Mouse (Mus musculus) cerebellum, adult 2 months (tissue): Measurements from ENCODE around the gene Hmbs. TPM values are rescaled to one million over a fixed set of nuclear protein-coding genes. Genes with fewer than 3 reads are reported as not detected.

Experiments
- DNase-seq, 2 experiments: peaks; one replicate each; pipeline ENCODE4 v3.0.0; 2021
- H3K27ac ChIP-seq: fragments of 200-500 bp; 2 replicates; pipeline ENCODE4 v1.5.1; 2012; ENCODE audit warnings: low read length, control low read depth, inconsistent platforms; ENCODE audit not compliant: insufficient read depth
- H3K27me3 ChIP-seq: fragments of 200-500 bp; 2 replicates; pipeline ENCODE4 v1.6.1; 2012; ENCODE audit warnings: inconsistent platforms, mild to moderate bottlenecking, low read length, moderate library complexity; ENCODE audit not compliant: control insufficient read depth, insufficient read depth
- H3K4me1 ChIP-seq: fragments of 200-500 bp; 2 replicates; pipeline ENCODE4 v1.6.1; 2011; ENCODE audit warnings: low read length; ENCODE audit not compliant: control insufficient read depth, insufficient read depth
- H3K4me3 ChIP-seq: fragments of 200-500 bp; replicated peaks from 2 replicates; pipeline ENCODE3; 2011; ENCODE audit warnings: mild to moderate bottlenecking, low read depth, low read length, control low read depth; ENCODE audit not compliant: insufficient read depth
- CTCF ChIP-seq: fragments of 200-500 bp; IDR thresholded peaks from 2 replicates; pipeline ENCODE4 v1.5.1; 2011; ENCODE audit warnings: low read depth, mild to moderate bottlenecking, control low read depth, low read length, moderate library complexity, borderline replicate concordance; ENCODE audit not compliant: insufficient read depth
- POLR2A ChIP-seq: fragments of 200-500 bp; IDR thresholded peaks from 2 replicates; pipeline ENCODE4 v1.6.1; 2011; ENCODE audit warnings: low read length, control low read depth, borderline replicate concordance; ENCODE audit not compliant: insufficient read depth
- WGBS: fragments of 180-500 bp; shearing (Covaris S2); methylation state at CpG from one replicate; pipeline ENCODE4 v1.1.7; 2018; 5-methylcytosine and 5-hydroxymethylcytosine counted together
- polyA plus RNA-seq: library from polyadenylated mRNA; depleted of rRNA; stranded (reverse); fragments of >200 nt; gene quantifications from 2 replicates; pipeline ENCODE4 v1.2.3, GENCODE M21; 2012

The Hmbs gene
- polyA plus RNA-seq, 1 experiment, result 35.4 TPM

DNA sequence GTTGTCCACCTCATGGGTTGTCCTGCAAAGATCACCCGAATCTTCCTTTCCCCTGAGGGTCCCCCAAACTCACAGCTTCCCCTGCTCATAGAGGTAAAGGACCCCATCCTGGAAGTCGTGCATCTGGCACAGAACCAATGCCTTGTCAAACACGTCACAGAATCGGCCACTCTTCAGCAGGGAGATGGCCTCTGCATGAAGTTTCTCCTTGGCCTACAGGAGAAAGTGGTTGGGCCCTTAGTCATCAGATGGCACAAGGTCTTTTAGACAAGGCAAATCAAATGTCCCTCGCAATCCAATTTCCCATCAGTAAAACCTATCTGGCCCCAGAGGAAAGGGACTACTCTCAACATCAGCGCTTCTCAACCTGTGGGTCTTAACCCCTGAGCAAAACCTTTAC is 9.1 kb upstream of the Hmbs start:
- H3K4me1 ChIP-seq, result 0 out of 2 replicates have a peak, but pooled peaks cover 4% of the 10 kb centered on the region
- H3K27me3 ChIP-seq, result no peaks in the 10 kb centered on the region
- TF ChIP-seq POLR2A (no peak), CTCF (no peak)
- no peak overlapping the region for H3K27ac ChIP-seq
- no peak for DNase-seq
- no peak overlapping the region for H3K4me3 ChIP-seq
- WGBS, result 73% methylated on average over 6 of the region's 6 CpGs

DNA sequence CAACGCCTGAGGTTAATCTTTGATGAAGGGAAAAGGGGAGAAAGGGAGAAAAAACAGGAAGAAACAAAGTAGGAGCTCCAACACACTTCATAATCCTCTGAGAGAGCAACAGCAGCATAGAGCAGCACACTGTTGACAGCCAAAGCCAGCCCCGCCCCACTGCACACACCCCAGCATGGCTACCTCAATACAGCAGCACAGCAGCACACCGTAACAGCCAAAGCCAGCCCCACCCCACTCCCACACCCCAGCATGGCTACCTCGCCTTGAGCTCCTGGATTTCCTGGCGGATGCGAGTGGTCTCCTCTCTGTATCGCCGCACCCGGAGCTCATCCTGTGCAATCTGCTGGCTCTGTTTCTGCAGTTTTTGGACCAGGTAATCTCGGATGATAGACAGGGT is 8.3 kb upstream of the Hmbs start:
- H3K4me1 ChIP-seq, result 0 out of 2 replicates have a peak, but pooled peaks cover 2% of the 10 kb centered on the region
- no peak for DNase-seq
- no peaks in the 10 kb centered on the region for H3K27me3 ChIP-seq
- TF ChIP-seq CTCF (no peak), POLR2A (no peak)
- H3K4me3 ChIP-seq, result no peak overlapping the region
- H3K27ac ChIP-seq, result no peak overlapping the region
- WGBS, result 90% methylated on average over 10 of the region's 10 CpGs

DNA sequence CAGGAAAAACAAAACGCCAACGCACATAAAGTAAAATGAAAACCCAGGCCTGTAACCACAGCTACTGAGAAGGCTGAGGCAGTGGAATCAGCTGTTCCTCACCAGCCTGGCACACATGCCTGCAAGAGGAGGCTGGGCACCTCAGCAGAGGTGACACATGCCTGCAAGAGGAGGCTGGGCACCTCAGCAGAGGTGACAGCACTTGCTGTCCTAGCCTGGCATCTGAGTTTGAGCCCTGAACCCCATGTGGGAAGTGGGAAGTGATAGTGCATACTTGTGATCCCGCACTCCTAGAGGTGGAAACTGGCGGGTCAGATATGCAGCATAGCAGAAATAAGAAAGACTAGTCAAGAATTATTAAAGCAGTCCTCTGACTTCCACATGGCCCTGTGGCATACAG is 7.4 kb upstream of the Hmbs start:
- 95% methylated on average over 4 of the region's 4 CpGs for WGBS
- no peak for TF ChIP-seq CTCF
- TF ChIP-seq POLR2A, result no peak
- DNase-seq, result no peak

DNA sequence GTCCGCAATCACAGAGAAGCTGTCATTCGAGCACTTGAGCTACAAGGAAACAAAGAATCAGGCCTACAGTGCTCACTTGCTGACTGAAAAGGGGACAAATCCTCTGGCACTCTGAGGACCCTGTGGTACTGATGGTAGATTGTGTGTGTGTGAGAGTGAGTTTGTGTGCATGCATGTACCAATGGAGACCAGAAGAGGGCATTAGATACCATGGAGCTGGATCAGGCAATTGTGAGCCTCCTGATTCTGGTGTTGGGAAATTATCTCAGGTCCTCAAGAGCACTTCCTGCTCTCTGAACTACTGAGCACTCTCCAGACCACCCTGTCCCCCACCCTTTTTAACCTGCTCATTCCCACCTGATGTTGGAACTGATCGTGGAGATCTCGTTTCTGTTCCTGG is 4.5 kb upstream of the Hmbs start:
- TF ChIP-seq CTCF (no peak), POLR2A (no peak)
- 96% methylated on average over 4 of the region's 4 CpGs for WGBS
- no peak overlapping the region for H3K4me3 ChIP-seq
- no peaks in the 10 kb centered on the region for H3K4me1 ChIP-seq
- no peak for DNase-seq
- no peak overlapping the region for H3K27ac ChIP-seq
- no peaks in the 10 kb centered on the region for H3K27me3 ChIP-seq

More for the DNA sequence above, 7.4 kb upstream of the Hmbs start:
- Histone ChIP-seq H3K4me1 (no peaks in the 10 kb centered on the region), H3K27me3 (no peaks in the 10 kb centered on the region), H3K4me3 (no peak overlapping the region), H3K27ac (no peak overlapping the region)

DNA sequence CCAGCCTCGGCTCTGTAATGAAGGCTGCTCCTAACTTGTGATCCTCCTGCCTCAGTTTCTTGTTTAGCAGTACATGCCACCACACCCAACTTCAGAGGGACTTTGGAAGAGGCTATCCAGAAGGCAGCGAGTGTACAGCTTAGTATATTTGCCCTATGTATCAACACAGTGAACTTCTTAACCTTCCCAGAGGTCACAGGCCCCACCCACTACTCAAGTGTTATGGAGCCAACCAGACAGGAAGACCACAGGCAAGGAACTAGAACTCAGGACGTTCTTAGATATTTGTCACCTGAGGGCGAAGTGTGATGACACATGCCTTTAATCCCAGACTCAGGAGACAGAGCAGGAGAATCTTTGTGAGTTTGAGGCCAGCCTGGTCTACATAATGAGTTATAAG is 3.6 kb upstream of the Hmbs start:
- Histone ChIP-seq H3K27ac (no peak overlapping the region), H3K27me3 (no peaks in the 10 kb centered on the region), H3K4me1 (no peaks in the 10 kb centered on the region; the same call in 1 of the 2 replicates), H3K4me3 (no peak overlapping the region)
- no peak for TF ChIP-seq CTCF
- no peak for TF ChIP-seq POLR2A
- DNase-seq, result no peak
- WGBS, result 91% methylated on average over 4 of the region's 4 CpGs

DNA sequence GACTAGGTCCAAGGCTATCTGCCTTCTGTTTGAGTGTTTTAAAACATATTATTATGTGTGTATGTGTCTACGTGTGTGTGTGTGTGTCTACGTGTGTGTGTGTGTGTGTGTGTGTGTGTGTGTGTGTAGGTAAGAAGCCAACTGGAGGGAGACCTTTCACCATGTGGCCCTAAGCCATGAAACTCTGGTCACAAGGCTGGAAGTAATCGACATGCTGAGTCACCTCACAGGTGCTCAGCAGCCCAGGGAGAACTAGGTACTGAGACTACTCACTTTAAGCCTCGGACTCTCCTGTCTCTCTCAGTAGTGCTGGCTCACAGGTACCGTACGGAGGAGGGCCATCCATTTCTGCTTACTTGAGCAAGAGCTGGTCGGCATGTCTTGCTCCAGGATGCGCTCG is 3.1 kb upstream of the Hmbs start:
- WGBS, result 92% methylated on average over 9 of the region's 9 CpGs
- Histone ChIP-seq H3K27ac (no peak overlapping the region), H3K4me1 (peaks cover under 1% of the 10 kb centered on the region; the same call in 1 of the 2 replicates), H3K27me3 (no peaks in the 10 kb centered on the region), H3K4me3 (no peak overlapping the region)
- no peak for DNase-seq
- TF ChIP-seq CTCF (no peak), POLR2A (no peak)

DNA sequence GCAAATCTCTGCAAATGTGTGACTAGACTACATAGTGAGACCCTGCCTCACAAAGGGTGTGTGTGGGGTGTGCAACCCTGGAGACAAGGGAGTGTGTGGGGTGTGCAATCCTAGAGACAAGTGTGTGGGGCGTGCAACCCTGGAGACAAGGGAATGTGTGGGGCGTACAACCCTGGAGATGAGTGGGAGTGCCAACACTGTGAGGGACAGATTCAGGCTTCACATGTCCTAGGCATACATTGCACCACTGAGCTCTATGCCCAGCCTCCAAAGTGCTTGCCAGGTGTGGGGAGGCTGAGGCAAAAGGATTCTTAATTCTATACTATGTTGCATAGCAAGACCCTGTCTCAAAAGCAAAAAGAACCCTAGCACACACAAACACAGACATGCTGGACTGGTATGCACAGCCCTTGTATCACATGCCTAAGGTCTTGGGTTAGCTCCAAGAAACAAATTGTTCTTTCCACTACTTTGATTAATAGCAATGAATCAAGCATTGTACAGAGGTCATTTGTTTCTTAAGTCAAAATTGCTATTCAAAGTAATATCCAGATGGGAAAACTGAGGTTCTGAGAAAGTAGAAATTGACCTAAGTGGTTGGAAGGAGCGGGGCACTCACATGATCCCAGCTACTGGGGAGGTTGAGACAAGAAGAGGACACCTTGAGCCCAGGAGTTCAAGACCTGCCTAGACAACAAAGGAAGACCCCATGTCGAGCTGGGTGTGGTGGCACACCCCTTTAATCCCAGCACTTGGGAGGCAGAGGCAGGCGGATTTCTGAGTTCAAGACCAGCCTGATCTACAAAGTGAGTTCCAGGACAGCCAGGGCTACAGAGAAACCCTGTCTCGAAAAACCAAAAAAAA is 1.8 kb upstream of the Hmbs start:
- TF ChIP-seq CTCF, result no peak
- no peak for TF ChIP-seq POLR2A
- WGBS, result 84% methylated on average over 6 of the region's 6 CpGs
- no peak overlapping the region for H3K4me3 ChIP-seq
- H3K27me3 ChIP-seq, result no peaks in the 10 kb centered on the region
- H3K27ac ChIP-seq, result no peak overlapping the region
- peaks cover 2% of the 10 kb centered on the region; the same call in 1 of the 2 replicates for H3K4me1 ChIP-seq
- DNase-seq, result no peak

DNA sequence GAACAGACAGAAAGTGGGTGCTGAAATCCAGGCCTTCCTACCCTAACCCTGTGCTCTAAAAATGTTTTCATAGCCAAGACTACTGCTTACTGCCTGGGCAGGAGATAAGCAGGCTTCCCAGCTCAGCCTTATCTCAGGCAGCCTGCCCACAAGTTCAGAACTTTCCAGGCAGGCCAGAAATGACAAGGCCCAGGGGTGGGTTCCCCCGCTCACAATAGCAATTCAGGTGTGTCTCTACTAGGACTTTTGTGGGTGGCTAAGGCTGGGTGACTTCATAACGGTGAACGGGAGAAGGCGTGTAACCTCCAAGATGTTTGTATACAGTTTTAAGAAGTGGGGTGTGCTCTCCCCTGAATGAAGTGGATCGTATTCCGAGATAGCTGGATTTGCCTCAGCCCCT is 738 bp downstream of the Hmbs start:
- Histone ChIP-seq H3K27me3 (no peaks in the 10 kb centered on the region), H3K4me1 (peaks cover 2% of the 10 kb centered on the region; the same call in 1 of the 2 replicates), H3K4me3 (peak overlapping the region; percentile 58), H3K27ac (peak overlapping the region; percentile 42)
- TF ChIP-seq CTCF, result no peak
- no peak for TF ChIP-seq POLR2A
- WGBS, result 6% methylated on average over 6 of the region's 6 CpGs
- peak in 1 of 2 experiments; percentile 30 for DNase-seq
